Comparison of ENCODE assay signal across 8 mouse cellular contexts in genomic region chr1:21014463-21014862, GRCm38 (mm10).
A peak's percentile ranks its signal among the peaks of the same experiment; 100 is the strongest.
DNase-seq lines count a peak whose midpoint lies in the region; ATAC-seq lines count a peak whose summit lies in the region.

No protein-coding gene starts in this region.

- peak; percentile 6 for DNase-seq in thymus, postnatal 4 days
- DNase-seq in thymus, adult 18-20 months: no peak
- DNase-seq in gastrocnemius, postnatal 25 days: peak; percentile 83
- DNase-seq in kidney, adult 9 months: peak; percentile 21
- no peak for DNase-seq in embryo, embryonic 10 days (ENCODE audit: low spot score)
- DNase-seq in layer of hippocampus, postnatal 25 days (ENCODE audit: extremely low spot score in 1 of 2, low spot score in 1 of 2): no peak
- no peak for DNase-seq in layer of hippocampus, adult 8-10 months (ENCODE audit: low spot score in 2 of 2)

- peak; percentile 96 for ATAC-seq in megakaryocyte progenitor cell, adult 5-6 weeks (replicated peaks; ENCODE audit: poor library complexity)

Comparison
In these comparisons a context has a peak if more than half of its experiments do, and no peak if none do; other contexts are left out.
1. DNase-seq: peak in thymus, postnatal 4 days (single experiment), gastrocnemius, postnatal 25 days (single experiment) and kidney, adult 9 months (single experiment); none in thymus, adult 18-20 months (0 of 2), embryo, embryonic 10 days (single experiment), layer of hippocampus, postnatal 25 days (0 of 2) and layer of hippocampus, adult 8-10 months (0 of 2).